Mouse (Mus musculus): ENCODE results near the gene Relb. TPM values are rescaled to one million over a fixed set of nuclear protein-coding genes. Genes with fewer than 3 reads are reported as not detected.

Relb gene
- polyA plus RNA-seq, 2 experiments = 9.8 to 13.4 TPM

GRCm38 (mm10) chr7:19673083-19673699 lies 44.0 kb upstream of the Relb start:
- Histone ChIP-seq H3K9ac (ENCODE audit: low read depth, low read length, severe bottlenecking) (no peak overlapping the region), H3K9me3 (ENCODE audit: control insufficient read depth, low read length) (no peaks in the 10 kb centered on the region), H3K4me1 (ENCODE audit: control insufficient read depth, insufficient read depth, low read length) (peaks cover 4% of the 10 kb centered on the region; the same call in 1 of the 2 replicates), H3K4me3 (replicated peaks; ENCODE audit: low read length) (no peak overlapping the region), H3K27me3 (ENCODE audit: control insufficient read depth, insufficient read depth, low read length) (no peaks in the 10 kb centered on the region), H3K27ac (replicated peaks; ENCODE audit: low read depth, low read length) (no peak overlapping the region), H3K4me2 (replicated peaks; ENCODE audit: low read depth, low read length, severe bottlenecking) (no peak overlapping the region), H3K36me3 (ENCODE audit: control insufficient read depth, insufficient read depth, low read length) (no peaks in the 10 kb centered on the region)
- TF ChIP-seq POLR2A (IDR thresholded peaks at IDR 0.05; ENCODE audit: borderline replicate concordance, extremely low read depth, insufficient read depth, insufficient read length) = no peak
- no peak for DNase-seq (ENCODE audit: low spot score)
- 65% methylated on average over 14 of the region's 14 CpGs for WGBS
- ATAC-seq (ENCODE audit: low FRiP score, low read depth) = no peak

- Histone ChIP-seq H3K4me3 (replicated peaks; ENCODE audit: low read length) (no peak overlapping the region), H3K9ac (ENCODE audit: low read depth, low read length, severe bottlenecking) (no peak overlapping the region), H3K36me3 (ENCODE audit: control insufficient read depth, insufficient read depth, low read length) (no peaks in the 10 kb centered on the region), H3K4me2 (replicated peaks; ENCODE audit: low read depth, low read length, severe bottlenecking) (no peak overlapping the region), H3K9me3 (ENCODE audit: control insufficient read depth, low read length) (no peaks in the 10 kb centered on the region), H3K27ac (replicated peaks; ENCODE audit: low read depth, low read length) (no peak overlapping the region), H3K4me1 (ENCODE audit: control insufficient read depth, insufficient read depth, low read length) (peaks cover 4% of the 10 kb centered on the region; the same call in 1 of the 2 replicates), H3K27me3 (ENCODE audit: control insufficient read depth, insufficient read depth, low read length) (no peaks in the 10 kb centered on the region)
- WGBS = 57% methylated on average over 10 of the region's 10 CpGs
- TF ChIP-seq POLR2A (IDR thresholded peaks at IDR 0.05; ENCODE audit: borderline replicate concordance, extremely low read depth, insufficient read depth, insufficient read length) = no peak
- ATAC-seq (ENCODE audit: low FRiP score, low read depth) (no peak), DNase-seq (ENCODE audit: low spot score) (no peak)
Measured at GRCm38 (mm10) chr7:19671511-19671910, 42.3 kb upstream of the Relb start.

GRCm38 (mm10) chr7:19668947-19669721 lies 39.9 kb upstream of the Relb start:
- Histone ChIP-seq H3K4me3 (replicated peaks; ENCODE audit: low read length) (no peak overlapping the region), H3K36me3 (ENCODE audit: control insufficient read depth, insufficient read depth, low read length) (no peaks in the 10 kb centered on the region), H3K9me3 (ENCODE audit: control insufficient read depth, low read length) (no peaks in the 10 kb centered on the region), H3K9ac (ENCODE audit: low read depth, low read length, severe bottlenecking) (peak overlapping the region; percentile 38; the same call in 1 of the 2 replicates), H3K4me2 (replicated peaks; ENCODE audit: low read depth, low read length, severe bottlenecking) (peak overlapping the region; percentile 35), H3K27ac (replicated peaks; ENCODE audit: low read depth, low read length) (0 out of 2 replicates have a peak overlapping the region, but pooled peaks have one; percentile 19), H3K4me1 (ENCODE audit: control insufficient read depth, insufficient read depth, low read length) (peaks cover 6% of the 10 kb centered on the region), H3K27me3 (ENCODE audit: control insufficient read depth, insufficient read depth, low read length) (no peaks in the 10 kb centered on the region)
- 7% methylated on average over 10 of the region's 10 CpGs for WGBS
- DNase-seq (ENCODE audit: low spot score) (peak; percentile 94), ATAC-seq (ENCODE audit: low FRiP score, low read depth) (peak; percentile 50; the same call in 1 of the 2 replicates)
- no peak for TF ChIP-seq POLR2A (IDR thresholded peaks at IDR 0.05; ENCODE audit: borderline replicate concordance, extremely low read depth, insufficient read depth, insufficient read length)

- no peak for ATAC-seq (ENCODE audit: low FRiP score, low read depth)
- TF ChIP-seq POLR2A (IDR thresholded peaks at IDR 0.05; ENCODE audit: borderline replicate concordance, extremely low read depth, insufficient read depth, insufficient read length) = no peak
- Histone ChIP-seq H3K4me1 (ENCODE audit: control insufficient read depth, insufficient read depth, low read length) (peaks cover 14% of the 10 kb centered on the region), H3K36me3 (ENCODE audit: control insufficient read depth, insufficient read depth, low read length) (no peaks in the 10 kb centered on the region), H3K9me3 (ENCODE audit: control insufficient read depth, low read length) (no peaks in the 10 kb centered on the region), H3K4me3 (replicated peaks; ENCODE audit: low read length) (no peak overlapping the region), H3K27me3 (ENCODE audit: control insufficient read depth, insufficient read depth, low read length) (no peaks in the 10 kb centered on the region), H3K27ac (replicated peaks; ENCODE audit: low read depth, low read length) (no peak overlapping the region), H3K4me2 (replicated peaks; ENCODE audit: low read depth, low read length, severe bottlenecking) (no peak overlapping the region), H3K9ac (ENCODE audit: low read depth, low read length, severe bottlenecking) (no peak overlapping the region)
- DNase-seq (ENCODE audit: low spot score) = no peak
- whole genome bisulfite sequencing = 85% methylated on average over 2 of the region's 2 CpGs
Measured at GRCm38 (mm10) chr7:19667434-19667833, 38.2 kb upstream of the Relb start.

GRCm38 (mm10) chr7:19666750-19667149 lies 37.5 kb upstream of the Relb start:
- ATAC-seq (ENCODE audit: low FRiP score, low read depth) = no peak
- peaks cover 14% of the 10 kb centered on the region for H3K4me1 ChIP-seq (ENCODE audit: control insufficient read depth, insufficient read depth, low read length)
- no peaks in the 10 kb centered on the region for H3K9me3 ChIP-seq (ENCODE audit: control insufficient read depth, low read length)
- H3K4me3 ChIP-seq (replicated peaks; ENCODE audit: low read length) = no peak overlapping the region
- 61% methylated on average over 3 of the region's 3 CpGs for WGBS
- no peak for DNase-seq (ENCODE audit: low spot score)
- H3K9ac ChIP-seq (ENCODE audit: low read depth, low read length, severe bottlenecking) = no peak overlapping the region
- H3K27me3 ChIP-seq (ENCODE audit: control insufficient read depth, insufficient read depth, low read length) = no peaks in the 10 kb centered on the region
- peaks cover 5% of the 10 kb centered on the region; the same call in 1 of the 2 replicates for H3K36me3 ChIP-seq (ENCODE audit: control insufficient read depth, insufficient read depth, low read length)
- TF ChIP-seq POLR2A (IDR thresholded peaks at IDR 0.05; ENCODE audit: borderline replicate concordance, extremely low read depth, insufficient read depth, insufficient read length) = no peak
- H3K27ac ChIP-seq (replicated peaks; ENCODE audit: low read depth, low read length) = no peak overlapping the region
- H3K4me2 ChIP-seq (replicated peaks; ENCODE audit: low read depth, low read length, severe bottlenecking) = no peak overlapping the region

All from limb, embryonic 14.5 days (tissue).